Mouse (Mus musculus) small intestine, adult 2 months (tissue): ENCODE data around the gene Fam102a.

ENCODE experiments used
- CTCF ChIP-seq: fragments of 200-500 bp; IDR thresholded peaks from 2 replicates; pipeline ENCODE4 v1.5.1; 2012; ENCODE audit warnings: low read depth, mild to moderate bottlenecking, control low read depth, inconsistent platforms, low read length, moderate library complexity, mixed read lengths; ENCODE audit not compliant: insufficient replicate concordance, insufficient read length; ENCODE audit errors: extremely low read depth
- POLR2A ChIP-seq: fragments of 200-500 bp; IDR thresholded peaks from 2 replicates; pipeline ENCODE4 v1.6.1; 2012; ENCODE audit warnings: low read depth, mild to moderate bottlenecking, control low read depth, inconsistent platforms, low read length, moderate library complexity

GRCm38 (mm10) chr2:32493301-32493701 lies 41.8 kb upstream of the Fam102a start:
- TF ChIP-seq CTCF = no peak
- TF ChIP-seq POLR2A = no peak
